Mouse (Mus musculus): ENCODE data around the gene Ttc8.

The Ttc8 gene

GRCm38 (mm10) chr12:99028665-99029064 is 108.3 kb downstream of the Ttc8 start:
- no peak for DNase-seq (ENCODE audit: low spot score in 2 of 2)

GRCm38 (mm10) chr12:99030022-99030421 is 109.6 kb downstream of the Ttc8 start:
- no peak for DNase-seq (ENCODE audit: low spot score in 2 of 2)

Measured in spleen, postnatal 36 days (tissue).